Mouse (Mus musculus): ENCODE measurements at regions not wholly inside any gene's neighbourhood (a gene's known extent, or its start where the extent isn't known, plus 50 kb on each side); places are given as distances from the start of the nearest gene placed in this dataset.

- no peak for TF ChIP-seq POLR2A (IDR thresholded peaks at IDR 0.05; ENCODE audit: borderline replicate concordance, extremely low read depth, insufficient read depth, insufficient read length, poor library complexity, severe bottlenecking)
- no peak for TF ChIP-seq CTCF (IDR thresholded peaks at IDR 0.05; ENCODE audit: borderline replicate concordance, extremely low read depth, insufficient read depth, insufficient read length)
Observed at GRCm38 (mm10) chr16:30176306-30176705, 91.0 kb downstream of the Cpn2 start.
